Mouse (Mus musculus): ENCODE measurements around the gene Birc6.

Gene Birc6

DNA sequence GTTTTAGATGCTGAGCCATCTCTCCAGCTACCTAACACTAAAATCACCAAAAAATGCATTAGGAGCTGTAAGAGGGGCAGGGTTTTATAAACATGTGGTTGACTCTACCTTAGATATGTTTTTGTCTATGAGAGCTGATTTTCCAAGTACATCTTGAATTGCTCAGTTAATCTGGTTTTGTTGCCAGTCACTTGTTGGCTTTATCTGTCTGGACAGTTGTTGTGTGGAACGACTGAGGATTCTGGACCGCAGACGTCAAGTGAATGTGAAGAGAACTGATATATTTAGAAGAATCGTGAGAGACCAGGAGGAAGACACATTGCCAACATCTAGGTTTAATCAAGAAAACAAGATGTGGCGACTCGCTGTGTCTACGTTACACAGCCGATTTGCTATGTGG, 183.5 kb downstream of the Birc6 start:
- DNase-seq = no peak

GRCm38 (mm10) chr17:74715128-74715527, 187.0 kb downstream of the Birc6 start:
- DNase-seq = no peak

GRCm38 (mm10) chr17:74715724-74716123, 187.6 kb downstream of the Birc6 start:
- DNase-seq = no peak

- no peak for DNase-seq
Observed at GRCm38 (mm10) chr17:74716643-74717042, 188.5 kb downstream of the Birc6 start.

- no peak for DNase-seq
Observed at GRCm38 (mm10) chr17:74717091-74717617, 189.1 kb downstream of the Birc6 start.

- peak; percentile 99 for DNase-seq
Observed at GRCm38 (mm10) chr17:74717618-74718151, 189.6 kb downstream of the Birc6 start, which contains the start of gene Ttc27. Gene Ttc27, plus strand, starts transcription at chr17:74717732.

- no peak for DNase-seq
Observed at GRCm38 (mm10) chr17:74732872-74733271, 204.8 kb downstream of the Birc6 start.

GRCm38 (mm10) chr17:74735392-74735791, 207.3 kb downstream of the Birc6 start:
- no peak for DNase-seq

DNA sequence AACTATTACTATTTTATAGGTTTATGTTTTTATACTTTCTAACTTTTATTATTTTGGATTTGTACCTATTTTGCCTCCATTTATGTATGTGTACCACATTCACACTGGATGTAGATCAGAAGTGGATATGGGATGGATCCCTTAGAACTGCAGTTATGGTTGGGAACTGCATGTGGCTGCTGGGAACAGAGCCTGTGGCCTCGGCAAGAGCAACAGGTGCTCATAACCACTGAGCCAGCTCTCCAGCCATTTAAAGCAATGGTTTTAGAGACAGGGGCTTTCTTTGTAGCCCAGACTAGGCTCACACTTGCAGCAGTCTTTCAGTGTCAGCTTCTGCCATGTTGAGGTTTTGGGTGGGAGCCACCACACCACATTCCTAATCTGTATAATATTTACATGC, 221.6 kb downstream of the Birc6 start:
- DNase-seq = no peak

- no peak for DNase-seq
Observed at GRCm38 (mm10) chr17:74751026-74751425, 222.9 kb downstream of the Birc6 start.
